Mouse (Mus musculus) forebrain, embryonic 16.5 days (tissue): ENCODE data around the gene Cyp4f37. TPM values are rescaled to one million over a fixed set of nuclear protein-coding genes. Genes with fewer than 3 reads are reported as not detected.
A peak's percentile ranks its signal among the peaks of the same experiment; 100 is the strongest.
"Not testable (repeated sequence)": the region's sequence is repeated elsewhere in the genome, so short reads cannot be mapped to it uniquely, and the experiment has no call there.

ENCODE experiments used
- ATAC-seq: fragments of 200-750 bp; cut with Nextera tagmentation; 2 replicates; pipeline ENCODE4 v1.8.0; 2017; ENCODE audit warnings: mild to moderate bottlenecking, moderate library complexity
- H3K27ac ChIP-seq: fragments of 300-500 bp; sonication (generic); 2 replicates; pipeline ENCODE4 v1.5.1; 2014; ENCODE audit warnings: low read length, control low read depth
- H3K27me3 ChIP-seq: fragments of 300-500 bp; sonication (generic); replicated peaks from 2 replicates; pipeline ENCODE4 v1.6.1; 2014; ENCODE audit warnings: low read length; ENCODE audit not compliant: control insufficient read depth, insufficient read depth
- H3K36me3 ChIP-seq: fragments of 300-500 bp; sonication (generic); 2 replicates; pipeline ENCODE4 v1.6.1; 2014; ENCODE audit not compliant: control insufficient read depth, insufficient read depth
- H3K4me1 ChIP-seq: fragments of 300-500 bp; sonication (generic); replicated peaks from 2 replicates; pipeline ENCODE4 v1.6.1; 2014; ENCODE audit warnings: low read length; ENCODE audit not compliant: control insufficient read depth, insufficient read depth
- H3K4me2 ChIP-seq: fragments of 300-500 bp; sonication (generic); 2 replicates; pipeline ENCODE4 v1.6.1; 2014; ENCODE audit warnings: mild to moderate bottlenecking, low read length, control low read depth
- H3K4me3 ChIP-seq: fragments of 300-500 bp; sonication (generic); replicated peaks from 2 replicates; pipeline ENCODE4 v1.5.1; 2014; ENCODE audit warnings: mild to moderate bottlenecking, low read length, control low read depth
- H3K9ac ChIP-seq: fragments of 300-500 bp; sonication (generic); replicated peaks from 2 replicates; pipeline ENCODE4 v1.6.1; 2014; ENCODE audit warnings: low read depth, low read length, control low read depth
- H3K9me3 ChIP-seq: fragments of 300-500 bp; sonication (generic); 2 replicates; pipeline ENCODE4 v1.6.1; 2016; ENCODE audit warnings: low read length; ENCODE audit not compliant: control insufficient read depth
- WGBS: fragments of 180-500 bp; shearing (Covaris S2); extraction: QIAGEN DNeasy Blood & Tissue Kit; methylation state at CpG from one replicate; pipeline ENCODE4 v1.1.7; 2014; 5-methylcytosine and 5-hydroxymethylcytosine counted together
- polyA plus RNA-seq: library from polyadenylated mRNA; unstranded; fragments of >200 nt; fragmentation: Nextera tagmentation; extraction: Ambion mirVana; gene quantifications from 2 replicates; pipeline ENCODE4 v1.2.1, GENCODE M21; 2015

Cyp4f37 gene
- polyA plus RNA-seq, 1 experiment from 2014 or later: not detected

DNA sequence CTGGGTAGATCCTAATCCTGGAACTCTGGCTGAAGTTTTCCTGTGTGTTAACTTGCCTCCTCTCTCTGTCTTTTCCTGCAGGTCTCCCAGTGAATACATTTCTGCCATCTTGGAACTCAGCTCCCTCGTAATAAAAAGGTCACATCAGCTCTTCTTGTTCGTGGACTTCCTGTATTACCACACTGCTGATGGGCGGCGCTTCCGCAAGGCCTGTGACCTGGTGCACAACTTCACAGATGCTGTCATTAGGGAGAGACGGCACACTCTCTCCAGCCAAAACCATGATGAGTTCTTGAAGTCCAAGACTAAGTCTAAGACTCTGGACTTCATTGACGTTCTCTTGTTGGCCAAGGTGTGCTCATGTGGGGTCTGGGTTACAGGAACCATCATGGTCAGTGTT lies 8.6 kb downstream of the Cyp4f37 start:
- H3K9ac ChIP-seq, H3K4me2 ChIP-seq, H3K4me3 ChIP-seq, H3K4me1 ChIP-seq, H3K27me3 ChIP-seq, H3K9me3 ChIP-seq, H3K36me3 ChIP-seq, ATAC-seq, H3K27ac ChIP-seq: not testable (repeated sequence)
- WGBS: 91% methylated on average over 7 of the region's 7 CpGs

GRCm38 (mm10) chr17:32631936-32632335 lies 10.8 kb downstream of the Cyp4f37 start:
- H3K36me3 ChIP-seq: no peaks in the 10 kb centered on the region
- H3K4me2 ChIP-seq: no peak overlapping the region
- H3K4me3 ChIP-seq: no peak overlapping the region
- no peaks in the 10 kb centered on the region for H3K27me3 ChIP-seq
- no peaks in the 10 kb centered on the region for H3K9me3 ChIP-seq
- H3K4me1 ChIP-seq: 0 out of 2 replicates have a peak, but pooled peaks cover 4% of the 10 kb centered on the region
- H3K27ac ChIP-seq: no peak overlapping the region
- 79% methylated on average over 3 of the region's 3 CpGs for WGBS
- H3K9ac ChIP-seq: no peak overlapping the region
- ATAC-seq: no peak

- ATAC-seq: peak; percentile 33; the same call in 1 of the 2 replicates
These were observed 13.3 kb downstream of the Cyp4f37 start for GRCm38 (mm10) chr17:32634242-32634971.

DNA sequence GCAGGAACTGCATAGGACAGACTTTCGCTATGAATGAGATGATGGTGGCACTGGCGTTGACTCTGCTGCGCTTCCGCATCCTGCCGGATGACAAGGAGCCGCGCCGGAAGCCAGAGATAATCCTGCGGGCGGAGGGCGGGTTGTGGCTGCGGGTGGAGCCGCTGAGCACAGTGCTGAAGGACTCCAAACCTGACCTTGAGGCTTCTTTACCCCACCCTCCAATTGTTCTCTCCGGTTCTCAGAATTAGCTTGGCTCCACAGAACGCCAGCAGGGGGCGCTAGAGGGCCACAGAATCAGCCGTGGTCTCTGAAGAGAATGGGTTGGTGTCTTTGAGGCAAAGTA lies 13.8 kb downstream of the Cyp4f37 start:
- 0 out of 2 replicates have a peak, but pooled peaks cover 4% of the 10 kb centered on the region for H3K4me1 ChIP-seq
- peak overlapping the region; percentile 45 for H3K4me3 ChIP-seq
- H3K9me3 ChIP-seq: no peaks in the 10 kb centered on the region
- no peak overlapping the region for H3K27ac ChIP-seq
- H3K36me3 ChIP-seq: no peaks in the 10 kb centered on the region
- peak overlapping the region; percentile 69 for H3K9ac ChIP-seq
- peak overlapping the region; percentile 62 for H3K4me2 ChIP-seq
- peak; percentile 92 for ATAC-seq
- H3K27me3 ChIP-seq: no peaks in the 10 kb centered on the region
- WGBS: under 1% methylated on average over 17 of the region's 17 CpGs

More at GRCm38 (mm10) chr17:32634242-32634971, 13.3 kb downstream of the Cyp4f37 start:
- WGBS: 88% methylated on average over 9 of the region's 9 CpGs
- not testable (repeated sequence) for H3K9me3 ChIP-seq, H3K36me3 ChIP-seq, H3K4me1 ChIP-seq, H3K27me3 ChIP-seq, H3K27ac ChIP-seq
- Histone ChIP-seq H3K9ac (peak overlapping the region; percentile 69), H3K4me3 (peak overlapping the region; percentile 45), H3K4me2 (peak overlapping the region; percentile 62)

GRCm38 (mm10) chr17:32636341-32636740 lies 15.2 kb downstream of the Cyp4f37 start:
- Histone ChIP-seq H3K27me3 (no peaks in the 10 kb centered on the region), H3K9me3 (no peaks in the 10 kb centered on the region), H3K36me3 (no peaks in the 10 kb centered on the region), H3K4me1 (0 out of 2 replicates have a peak, but pooled peaks cover 4% of the 10 kb centered on the region), H3K4me3 (no peak overlapping the region), H3K9ac (no peak overlapping the region), H3K27ac (no peak overlapping the region), H3K4me2 (no peak overlapping the region)
- 43% methylated on average over 3 of the region's 3 CpGs for WGBS
- ATAC-seq: no peak

- Histone ChIP-seq H3K9ac (no peak overlapping the region), H3K27me3 (no peaks in the 10 kb centered on the region), H3K27ac (no peak overlapping the region), H3K36me3 (no peaks in the 10 kb centered on the region), H3K4me1 (0 out of 2 replicates have a peak, but pooled peaks cover 4% of the 10 kb centered on the region), H3K4me3 (no peak overlapping the region), H3K4me2 (no peak overlapping the region), H3K9me3 (no peaks in the 10 kb centered on the region)
- 85% methylated on average over 2 of the region's 2 CpGs for WGBS
- ATAC-seq: no peak
These were observed 16.0 kb downstream of the Cyp4f37 start for GRCm38 (mm10) chr17:32637151-32637550.

DNA sequence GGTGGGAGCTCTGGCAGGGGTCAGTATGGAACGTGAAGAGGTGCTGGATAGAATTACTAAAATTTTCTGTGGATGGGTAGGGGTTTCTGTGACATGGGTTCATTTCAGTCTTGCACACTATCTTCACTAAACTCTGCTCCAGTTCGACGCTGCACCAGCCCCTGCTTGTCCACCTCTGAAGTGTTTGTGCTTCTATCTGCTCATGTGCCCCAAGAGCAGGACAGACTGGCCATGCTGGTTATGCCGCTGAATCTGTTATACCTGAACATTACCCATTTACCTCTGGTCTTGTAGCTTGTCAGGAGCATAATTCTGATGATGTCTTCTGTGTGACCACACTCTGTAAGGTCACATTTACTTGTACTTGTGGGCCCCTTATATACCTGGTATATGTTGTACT lies 25.5 kb downstream of the Cyp4f37 start:
- no peaks in the 10 kb centered on the region for H3K9me3 ChIP-seq
- WGBS: 85% methylated on average over 4 of the region's 4 CpGs
- no peaks in the 10 kb centered on the region for H3K4me1 ChIP-seq
- H3K27ac ChIP-seq: no peak overlapping the region
- H3K9ac ChIP-seq: no peak overlapping the region
- H3K4me3 ChIP-seq: no peak overlapping the region
- ATAC-seq: no peak
- H3K27me3 ChIP-seq: no peaks in the 10 kb centered on the region
- H3K36me3 ChIP-seq: no peaks in the 10 kb centered on the region
- no peak overlapping the region for H3K4me2 ChIP-seq

DNA sequence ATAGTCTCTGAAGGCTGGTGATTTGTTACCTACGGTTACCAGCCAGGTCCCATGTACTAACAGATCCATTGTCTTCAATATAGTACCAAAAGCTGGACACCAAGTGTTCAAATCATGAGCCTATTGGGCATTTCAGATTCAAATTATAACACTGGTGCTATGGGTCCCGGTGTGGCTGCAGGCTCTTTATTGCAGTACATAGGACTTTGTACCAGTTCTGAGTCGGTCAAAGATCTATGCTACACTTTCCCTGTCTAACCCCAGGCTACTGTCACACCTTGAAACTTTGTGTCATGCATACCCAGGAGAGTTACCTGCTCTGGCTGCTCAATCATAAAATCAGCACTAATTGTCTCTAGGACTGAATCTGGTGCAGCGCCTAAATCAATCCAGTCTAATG lies 32.8 kb downstream of the Cyp4f37 start:
- no peaks in the 10 kb centered on the region for H3K27me3 ChIP-seq
- no peak overlapping the region for H3K27ac ChIP-seq
- no peak overlapping the region for H3K4me3 ChIP-seq
- no peak for ATAC-seq
- H3K4me2 ChIP-seq: no peak overlapping the region
- H3K36me3 ChIP-seq: no peaks in the 10 kb centered on the region
- no peak overlapping the region for H3K9ac ChIP-seq
- no peaks in the 10 kb centered on the region for H3K9me3 ChIP-seq
- WGBS: 94% methylated on average over 4 of the region's 4 CpGs
- H3K4me1 ChIP-seq: no peaks in the 10 kb centered on the region; the same call in 1 of the 2 replicates

DNA sequence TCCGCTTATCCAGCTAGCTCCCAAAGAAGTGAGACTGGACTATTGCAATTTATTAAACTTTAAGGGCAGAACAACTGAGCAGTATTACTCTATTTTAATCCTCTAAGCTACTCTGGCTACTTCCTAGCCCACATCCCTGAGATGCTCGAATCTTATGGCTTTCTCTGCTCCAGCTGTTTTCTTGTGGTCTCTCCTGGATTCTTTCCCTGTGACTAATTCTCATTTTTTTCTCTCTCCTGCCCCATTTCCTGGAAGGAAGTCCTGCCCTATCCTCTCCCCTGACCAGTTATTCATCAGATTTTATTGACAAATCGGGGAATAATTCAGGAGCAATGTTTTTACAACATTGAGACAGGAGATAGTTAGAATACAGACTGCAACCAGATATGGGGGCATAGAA lies 35.9 kb downstream of the Cyp4f37 start:
- ATAC-seq: no peak
- WGBS: 84% methylated on average over 3 of the region's 3 CpGs
- Histone ChIP-seq H3K4me1 (no peaks in the 10 kb centered on the region; the same call in 1 of the 2 replicates), H3K9ac (no peak overlapping the region), H3K4me3 (no peak overlapping the region), H3K9me3 (no peaks in the 10 kb centered on the region), H3K4me2 (no peak overlapping the region), H3K27me3 (no peaks in the 10 kb centered on the region), H3K36me3 (no peaks in the 10 kb centered on the region), H3K27ac (no peak overlapping the region)
